10 mouse cellular contexts compared by ENCODE assay signal in genomic region chr4:98106445-98107092, GRCm38 (mm10).
A peak's percentile ranks its signal among the peaks of the same experiment; 100 is the strongest.
DNase-seq lines count a peak whose midpoint lies in the region; ATAC-seq and TF ChIP-seq lines count a peak whose summit lies in the region.
"Had no signal": no experiment of that assay in that cellular context is flagged by ENCODE, and none has a peak within 500 bp of the region (broad histone marks: within the 10 kb centered on the region; RNA-seq: fewer than 3 reads in every experiment).

No protein-coding gene starts in this region.

- WGBS in forebrain, embryonic 11.5 days = 29% methylated on average over 14 of the region's 14 CpGs
- 25% methylated on average over 14 of the region's 14 CpGs for WGBS in intestine, postnatal 0 days

- no peak for DNase-seq in layer of hippocampus, adult 2 months (ENCODE audit: low spot score in 2 of 2)
- DNase-seq in layer of hippocampus, adult 11-12 months (ENCODE audit: low spot score) = no peak
- no peak for DNase-seq in forebrain, embryonic 11.5 days (ENCODE audit: low spot score)
- DNase-seq in skeletal muscle tissue, adult 2 months (ENCODE audit: low read depth, low spot score) = peak; percentile 46
- no peak for DNase-seq in cerebellum, postnatal 4 days (ENCODE audit: low spot score in 2 of 2)
- DNase-seq in right cerebral cortex, postnatal 36 days (ENCODE audit: low spot score in 2 of 2) = no peak
- no peak for DNase-seq in left cerebral cortex, adult 11 months (ENCODE audit: low spot score)
- DNase-seq: cerebellum, postnatal 10 days had no signal

- ATAC-seq in forebrain, embryonic 11.5 days (replicated peaks; ENCODE audit: low FRiP score) = no peak
- ATAC-seq in intestine, postnatal 0 days = peak; percentile 41
- ATAC-seq: Patski had no signal

- peaks cover 41% of the 10 kb centered on the region for H3K4me1 ChIP-seq in forebrain, embryonic 11.5 days (replicated peaks; ENCODE audit: control insufficient read depth, insufficient read depth, low read length)
- peaks cover 11% of the 10 kb centered on the region for H3K4me1 ChIP-seq in intestine, postnatal 0 days (replicated peaks; ENCODE audit: control insufficient read depth, insufficient read depth, low read length)

- peak overlapping the region; percentile 58; the same call in 1 of the 2 replicates for H3K27ac ChIP-seq in layer of hippocampus, adult 2 months
- H3K27ac ChIP-seq in forebrain, embryonic 11.5 days (ENCODE audit: low read depth, low read length) = peak overlapping the region; percentile 68
- no peak overlapping the region for H3K27ac ChIP-seq in intestine, postnatal 0 days (ENCODE audit: low read depth, low read length)

- TF ChIP-seq CTCF in layer of hippocampus, adult 2 months (conservative IDR thresholded peaks at IDR 0.05) = no peak
- TF ChIP-seq CTCF in intestine, postnatal 0 days (IDR thresholded peaks at IDR 0.05; ENCODE audit: low read depth) = no peak

- H3K4me2 ChIP-seq in forebrain, embryonic 11.5 days (ENCODE audit: low read depth, low read length, severe bottlenecking) = no peak overlapping the region
- H3K4me2 ChIP-seq in intestine, postnatal 0 days (replicated peaks; ENCODE audit: low read depth) = peak overlapping the region; percentile 52

- H3K4me3 ChIP-seq in layer of hippocampus, adult 2 months = no peak overlapping the region
- H3K4me3 ChIP-seq in forebrain, embryonic 11.5 days (ENCODE audit: low read depth, low read length) = no peak overlapping the region
- H3K4me3 ChIP-seq in intestine, postnatal 0 days (ENCODE audit: low read depth, low read length) = no peak overlapping the region

- no peaks in the 10 kb centered on the region for H3K36me3 ChIP-seq in forebrain, embryonic 11.5 days (ENCODE audit: control insufficient read depth, insufficient read depth, low read length)
- no peaks in the 10 kb centered on the region for H3K36me3 ChIP-seq in intestine, postnatal 0 days (ENCODE audit: control insufficient read depth, insufficient read depth)

- peaks cover 8% of the 10 kb centered on the region; the same call in 1 of the 2 replicates for H3K27me3 ChIP-seq in forebrain, embryonic 11.5 days (ENCODE audit: control insufficient read depth, insufficient read depth, low read length)
- H3K27me3 ChIP-seq in intestine, postnatal 0 days (replicated peaks; ENCODE audit: control insufficient read depth, insufficient read depth, low read length) = no peaks in the 10 kb centered on the region
- H3K27me3 ChIP-seq: Patski had no signal

- H3K9me3 ChIP-seq in forebrain, embryonic 11.5 days (ENCODE audit: control insufficient read depth, low read length) = no peaks in the 10 kb centered on the region
- no peaks in the 10 kb centered on the region for H3K9me3 ChIP-seq in intestine, postnatal 0 days (ENCODE audit: control insufficient read depth)

- no peak overlapping the region for H3K9ac ChIP-seq in forebrain, embryonic 11.5 days (ENCODE audit: low read length)
- no peak overlapping the region; the same call in 1 of the 2 replicates for H3K9ac ChIP-seq in intestine, postnatal 0 days (ENCODE audit: low read depth, low read length)
